Mouse (Mus musculus): Measurements from ENCODE around the gene Trim7.

GRCm38 (mm10) chr11:48872695-48873300 lies 46.9 kb downstream of the Trim7 start:
- TF ChIP-seq CTCF (IDR thresholded peaks at IDR 0.05; ENCODE audit: control insufficient read depth, insufficient read depth, low read length) (no peak), POLR2A (IDR thresholded peaks at IDR 0.05; ENCODE audit: borderline replicate concordance, control insufficient read depth, low read depth, low read length) (no peak)

Data from bone marrow, adult 2 months (tissue).